Mouse (Mus musculus) brain, embryonic 14.5 days (tissue): ENCODE data around the gene Magi2.

ENCODE experiments used
- CTCF ChIP-seq: fragments of 200-500 bp; IDR thresholded peaks from 2 replicates; pipeline ENCODE4 v1.5.1; 2012; ENCODE audit warnings: inconsistent platforms, mild to moderate bottlenecking, moderate library complexity, borderline replicate concordance; ENCODE audit not compliant: insufficient read depth, insufficient read length; ENCODE audit errors: extremely low read depth
- POLR2A ChIP-seq: fragments of 200-500 bp; IDR thresholded peaks from 2 replicates; pipeline ENCODE4 v1.6.1; 2012; ENCODE audit warnings: mild to moderate bottlenecking, inconsistent platforms, borderline replicate concordance; ENCODE audit not compliant: poor library complexity, insufficient read depth, insufficient read length, severe bottlenecking; ENCODE audit errors: extremely low read depth

DNA sequence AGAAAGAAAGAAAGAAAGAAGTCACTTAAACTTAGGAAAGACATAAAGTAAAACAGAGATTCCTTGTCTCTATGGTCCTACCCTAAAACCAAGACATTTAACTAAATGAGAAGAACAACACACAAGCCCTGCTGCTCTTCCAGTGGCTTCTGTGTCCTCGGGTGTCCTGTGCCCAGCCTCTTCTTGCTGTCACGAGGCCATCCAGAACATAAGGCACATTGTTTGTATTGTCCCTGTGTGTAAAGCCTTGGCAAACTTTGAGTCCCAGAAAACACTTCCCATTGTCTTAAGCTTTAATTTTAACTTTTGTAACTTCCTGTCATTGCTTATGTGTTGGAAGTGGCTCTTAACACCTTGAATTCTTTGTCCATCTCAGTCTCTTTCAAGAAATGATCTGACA is 1348.0 kb downstream of the Magi2 start:
- TF ChIP-seq CTCF (no peak), POLR2A (no peak)
